Mouse (Mus musculus) brain, embryonic 14.5 days (tissue): ENCODE data around the gene Flt4.

ENCODE experiments used
- CTCF ChIP-seq: fragments of 200-500 bp; IDR thresholded peaks from 2 replicates; pipeline ENCODE4 v1.5.1; 2012; ENCODE audit warnings: inconsistent platforms, mild to moderate bottlenecking, moderate library complexity, borderline replicate concordance; ENCODE audit not compliant: insufficient read depth, insufficient read length; ENCODE audit errors: extremely low read depth
- POLR2A ChIP-seq: fragments of 200-500 bp; IDR thresholded peaks from 2 replicates; pipeline ENCODE4 v1.6.1; 2012; ENCODE audit warnings: mild to moderate bottlenecking, inconsistent platforms, borderline replicate concordance; ENCODE audit not compliant: poor library complexity, insufficient read depth, insufficient read length, severe bottlenecking; ENCODE audit errors: extremely low read depth

GRCm38 (mm10) chr11:49653079-49653408 is 44.0 kb downstream of the Flt4 start:
- TF ChIP-seq CTCF (no peak), POLR2A (no peak)
